Mouse (Mus musculus): ENCODE data around the gene 2610318N02Rik. TPM values are rescaled to one million over a fixed set of nuclear protein-coding genes. Genes with fewer than 3 reads are reported as not detected.
"Not testable (repeated sequence)": the region's sequence is repeated elsewhere in the genome, so short reads cannot be mapped to it uniquely, and the experiment has no call there.

2610318N02Rik gene
- polyA plus RNA-seq (2015; fragmentation: Nextera tagmentation; extraction: Ambion mirVana), result 22.4 and 30.0 TPM in 2 replicates

DNA sequence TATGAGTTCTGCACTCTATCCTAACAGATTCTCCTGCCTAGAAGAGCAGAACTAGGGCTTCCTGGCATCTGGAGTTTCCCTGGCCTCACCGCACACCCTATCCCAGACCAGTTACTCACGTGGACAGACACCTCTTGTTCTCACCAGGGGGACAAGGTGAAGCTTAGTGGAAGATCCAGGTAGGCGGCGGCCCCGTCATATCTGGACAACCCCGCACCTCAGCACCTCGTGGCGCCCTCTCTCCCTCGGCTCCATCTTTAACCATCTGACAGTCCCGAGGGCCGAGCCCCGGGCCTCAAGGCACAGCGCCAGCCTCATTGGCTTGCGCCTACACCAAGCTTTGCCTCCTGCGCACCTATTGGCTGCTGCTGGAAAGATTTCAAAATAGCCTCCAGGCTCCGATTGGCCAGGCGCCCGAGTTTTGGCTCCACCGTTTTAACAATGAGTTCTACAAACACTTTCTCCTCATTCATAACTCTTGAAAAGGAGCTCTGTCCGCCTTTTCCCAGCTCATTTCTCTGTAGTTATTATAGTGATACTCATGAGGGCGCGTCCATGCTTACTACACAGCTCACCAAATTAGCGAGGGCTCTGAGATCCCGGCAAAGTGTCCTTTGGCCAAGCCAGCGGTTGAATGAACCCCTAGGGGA is at the start of gene 2610318N02Rik:
Gene 2610318N02Rik, minus strand, starts transcription at position 297 of the 650 bp plus-strand sequence.
- no peaks in the 10 kb centered on the region for H3K9me3 ChIP-seq
- WGBS, result under 1% methylated on average over 25 of the region's 25 CpGs
- H3K27me3 ChIP-seq, result no peaks in the 10 kb centered on the region

DNA sequence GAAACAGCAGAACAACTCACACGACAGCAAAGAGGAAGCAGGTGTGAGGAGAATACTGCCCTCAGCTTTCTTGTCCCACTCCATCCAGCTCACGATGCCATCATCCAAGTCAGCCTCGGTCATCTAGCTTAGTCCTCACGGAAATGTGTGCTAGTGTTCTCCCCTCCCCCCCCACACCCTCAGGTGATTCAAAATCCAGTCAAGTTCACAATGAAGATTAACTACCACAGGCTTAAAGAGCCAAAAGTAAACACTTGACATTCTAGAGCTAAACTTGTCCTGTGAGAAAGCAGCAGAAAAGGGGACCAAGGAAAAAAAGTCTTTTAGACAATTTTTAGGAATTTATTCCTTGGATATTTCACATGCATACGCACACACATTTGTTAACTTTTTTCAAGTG is 43.1 kb upstream of the 2610318N02Rik start:
- Histone ChIP-seq H3K36me3 (peaks cover 40% of the 10 kb centered on the region), H3K9me3 (no peaks in the 10 kb centered on the region), H3K9ac (no peak overlapping the region), H3K4me2 (no peak overlapping the region), H3K27ac (no peak overlapping the region), H3K27me3 (no peaks in the 10 kb centered on the region), H3K4me3 (no peak overlapping the region), H3K4me1 (replicated peaks) (no peaks in the 10 kb centered on the region)
- 89% methylated on average over 5 of the region's 5 CpGs for WGBS
- no peak for ATAC-seq (ENCODE audit: low FRiP score)

More for the DNA sequence above, at the start of gene 2610318N02Rik:
- peak; percentile 90 for ATAC-seq (ENCODE audit: low FRiP score)
- Histone ChIP-seq H3K4me3 (peak within 1 kb of the TSS; percentile 51), H3K4me2 (peak within 1 kb of the TSS; percentile 79), H3K27ac (peak within 1 kb of the TSS; percentile 40), H3K4me1 (replicated peaks) (peaks cover 44% of the 10 kb centered on the region), H3K36me3 (no peaks in the 10 kb centered on the region), H3K9ac (peak within 1 kb of the TSS; percentile 71)

DNA sequence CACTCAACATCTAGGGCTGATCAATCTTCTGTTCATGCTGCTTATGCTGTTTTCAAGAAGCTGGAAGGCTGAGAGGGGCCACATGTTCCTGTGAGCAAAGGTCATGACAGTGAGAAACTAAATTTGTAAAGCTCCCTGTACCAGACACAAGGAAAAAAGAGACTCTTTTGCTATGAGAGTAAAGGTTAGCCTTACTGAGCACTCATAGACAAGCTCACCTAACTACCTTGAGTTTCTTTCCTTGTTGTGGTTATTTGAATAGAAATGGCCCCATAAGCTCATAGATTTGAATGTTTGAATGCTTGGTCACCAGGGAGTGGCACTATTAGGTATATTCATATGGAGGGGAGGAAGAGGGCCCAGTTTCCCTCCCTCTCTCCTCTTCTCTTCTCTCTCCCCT is 42.2 kb upstream of the 2610318N02Rik start:
- no peak for ATAC-seq (ENCODE audit: low FRiP score)
- no peak overlapping the region for H3K4me2 ChIP-seq
- H3K27me3 ChIP-seq, result no peaks in the 10 kb centered on the region
- no peaks in the 10 kb centered on the region for H3K9me3 ChIP-seq
- H3K27ac ChIP-seq, result no peak overlapping the region
- no peak overlapping the region for H3K4me3 ChIP-seq
- peaks cover 34% of the 10 kb centered on the region for H3K36me3 ChIP-seq
- H3K9ac ChIP-seq, result no peak overlapping the region
- H3K4me1 ChIP-seq (replicated peaks), result no peaks in the 10 kb centered on the region

DNA sequence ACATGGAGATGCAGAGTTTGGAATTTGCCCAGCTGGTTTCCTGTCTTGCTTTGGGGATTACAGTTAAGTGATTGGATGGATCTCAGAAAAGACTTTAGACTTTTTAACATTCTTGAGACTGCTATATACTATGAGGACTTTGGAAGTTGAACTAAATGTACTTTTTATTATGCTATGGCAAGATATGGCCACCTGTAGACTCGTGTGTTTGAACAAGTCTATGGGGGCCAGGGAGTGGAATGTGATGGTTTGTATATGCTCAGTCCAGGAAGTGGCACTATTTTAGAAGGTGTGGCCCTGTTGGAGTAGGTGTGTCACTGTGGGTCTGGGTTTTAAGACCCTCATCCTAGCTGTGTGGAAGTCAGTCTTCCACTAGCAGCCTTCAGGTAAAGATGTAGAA is 40.5 kb upstream of the 2610318N02Rik start:
- whole genome bisulfite sequencing, result 95% methylated on average over 1 of the region's 1 CpGs
- not testable (repeated sequence) for H3K4me3 ChIP-seq; H3K27me3 ChIP-seq; H3K4me2 ChIP-seq; H3K27ac ChIP-seq; ATAC-seq (ENCODE audit: low FRiP score); H3K4me1 ChIP-seq (replicated peaks); H3K9me3 ChIP-seq; H3K9ac ChIP-seq
- H3K36me3 ChIP-seq, result peaks cover 30% of the 10 kb centered on the region

DNA sequence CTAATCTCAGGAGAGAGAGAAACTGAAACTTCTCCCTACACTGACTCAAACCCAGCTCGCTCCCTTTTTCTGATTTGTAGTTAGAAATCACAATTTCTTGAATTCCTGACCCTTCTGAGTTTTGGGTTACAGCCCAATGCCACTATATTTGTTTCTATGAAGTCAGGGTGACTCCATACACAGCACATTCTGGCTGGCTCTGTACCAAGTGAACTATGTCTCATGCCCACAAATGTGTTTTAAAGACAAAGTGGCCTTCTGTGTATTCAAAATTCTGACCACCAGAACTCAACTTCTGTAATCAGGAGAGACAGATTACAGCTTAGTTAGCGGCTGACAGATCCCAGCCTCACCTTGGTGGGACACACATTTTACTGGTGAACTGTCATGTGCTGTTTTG is 29.4 kb upstream of the 2610318N02Rik start:
- WGBS, result 96% methylated on average over 2 of the region's 2 CpGs
- no peak overlapping the region for H3K4me2 ChIP-seq
- H3K4me1 ChIP-seq (replicated peaks), result no peaks in the 10 kb centered on the region
- no peak overlapping the region for H3K9ac ChIP-seq
- no peak overlapping the region for H3K4me3 ChIP-seq
- H3K9me3 ChIP-seq, result no peaks in the 10 kb centered on the region
- peaks cover 56% of the 10 kb centered on the region for H3K36me3 ChIP-seq
- H3K27ac ChIP-seq, result no peak overlapping the region
- no peak for ATAC-seq (ENCODE audit: low FRiP score)
- H3K27me3 ChIP-seq, result no peaks in the 10 kb centered on the region

DNA sequence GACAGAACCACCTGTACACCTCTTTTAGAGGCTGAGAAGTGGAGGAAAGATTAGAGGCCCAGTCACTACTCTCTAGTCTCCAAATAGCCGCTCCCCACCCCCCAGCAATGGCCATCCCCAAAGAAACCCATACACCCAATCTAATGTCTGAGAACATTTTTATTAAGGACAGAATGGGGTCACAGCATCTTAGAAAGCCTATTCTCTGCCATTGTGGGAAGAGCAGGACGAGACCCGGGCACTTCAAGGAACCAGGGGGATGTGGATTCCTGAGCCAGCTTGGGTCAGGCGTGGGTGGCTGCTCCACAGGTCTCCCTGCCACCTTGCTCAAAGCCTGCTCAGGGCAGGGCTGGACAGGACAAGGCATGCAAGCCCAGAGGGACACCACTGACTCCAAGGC is 26.9 kb upstream of the 2610318N02Rik start:
- H3K4me3 ChIP-seq, result no peak overlapping the region
- peaks cover 16% of the 10 kb centered on the region for H3K4me1 ChIP-seq (replicated peaks)
- 93% methylated on average over 4 of the region's 4 CpGs for WGBS
- peaks cover 7% of the 10 kb centered on the region; the same call in 1 of the 2 replicates for H3K27me3 ChIP-seq
- H3K27ac ChIP-seq, result no peak overlapping the region
- no peaks in the 10 kb centered on the region for H3K9me3 ChIP-seq
- H3K4me2 ChIP-seq, result no peak overlapping the region
- no peak for ATAC-seq (ENCODE audit: low FRiP score)
- peaks cover 38% of the 10 kb centered on the region for H3K36me3 ChIP-seq
- H3K9ac ChIP-seq, result no peak overlapping the region

DNA sequence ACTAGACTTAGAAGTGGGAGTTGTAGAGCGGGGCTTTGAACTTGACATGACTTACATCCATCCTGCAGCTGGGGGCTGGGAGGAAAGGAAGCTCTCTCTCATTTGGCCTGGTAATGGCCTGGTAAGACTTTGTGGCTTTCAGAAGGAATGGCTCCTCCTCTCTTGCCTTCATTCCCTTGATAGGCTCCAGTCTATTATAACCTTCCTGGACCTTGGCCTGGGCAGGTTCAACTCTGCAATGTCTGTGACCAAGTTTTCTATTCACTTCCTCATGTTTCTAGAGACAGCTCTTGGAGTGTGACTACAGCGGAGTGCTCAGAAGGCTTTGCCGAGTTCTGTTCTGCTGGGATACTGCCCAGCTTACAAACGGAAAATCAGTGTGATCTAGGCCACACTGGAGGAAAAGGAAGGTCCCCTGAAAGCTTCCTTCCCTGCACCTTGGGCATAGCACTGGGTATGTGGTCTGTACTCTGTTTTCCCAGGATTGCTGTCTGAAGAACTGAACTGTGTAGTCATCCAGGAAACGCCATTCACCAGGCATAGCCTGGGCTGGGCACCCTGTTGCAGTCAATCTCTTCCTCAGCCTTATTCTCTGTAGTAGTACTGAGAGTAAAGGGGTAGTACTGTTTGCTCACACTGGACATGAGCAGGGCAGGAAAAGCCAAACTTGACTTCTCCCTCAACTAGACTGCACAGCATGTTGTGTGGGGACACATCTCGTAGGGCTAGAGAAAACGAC is 25.7 kb upstream of the 2610318N02Rik start:
- H3K4me2 ChIP-seq, result no peak overlapping the region
- peaks cover 31% of the 10 kb centered on the region for H3K36me3 ChIP-seq
- no peak overlapping the region for H3K27ac ChIP-seq
- WGBS, result 93% methylated on average over 7 of the region's 7 CpGs
- H3K9me3 ChIP-seq, result no peaks in the 10 kb centered on the region
- no peak for ATAC-seq (ENCODE audit: low FRiP score)
- no peak overlapping the region for H3K9ac ChIP-seq
- H3K27me3 ChIP-seq, result peaks cover 7% of the 10 kb centered on the region; the same call in 1 of the 2 replicates
- no peak overlapping the region for H3K4me3 ChIP-seq
- peaks cover 17% of the 10 kb centered on the region for H3K4me1 ChIP-seq (replicated peaks)

DNA sequence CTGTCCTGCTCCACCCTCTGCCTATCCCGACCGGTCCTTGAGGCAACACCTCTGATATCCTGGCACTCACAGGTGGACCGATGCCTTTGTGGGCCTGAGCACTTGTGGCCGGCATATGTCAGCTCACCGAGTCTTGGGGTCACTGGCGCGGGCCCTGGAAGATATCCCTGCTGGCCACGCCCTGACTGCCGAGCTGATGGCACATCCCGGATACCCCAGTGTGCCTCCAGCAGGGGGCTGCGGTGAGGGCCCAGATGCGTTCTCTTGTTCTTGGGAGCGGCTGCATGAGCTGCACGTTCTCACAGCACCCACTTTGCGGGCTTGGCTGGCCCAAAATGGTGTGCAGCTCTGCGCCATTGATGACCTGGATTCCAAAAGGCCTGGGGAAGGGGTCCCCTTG is 23.1 kb upstream of the 2610318N02Rik start:
- Histone ChIP-seq H3K4me1 (replicated peaks) (peaks cover 17% of the 10 kb centered on the region), H3K9ac (peak overlapping the region; percentile 81), H3K4me3 (peak overlapping the region; percentile 66), H3K9me3 (no peaks in the 10 kb centered on the region), H3K27ac (no peak overlapping the region), H3K36me3 (peaks cover 19% of the 10 kb centered on the region), H3K4me2 (peak overlapping the region; percentile 93), H3K27me3 (peaks cover 7% of the 10 kb centered on the region; the same call in 1 of the 2 replicates)
- peak; percentile 11; the same call in 1 of the 2 replicates for ATAC-seq (ENCODE audit: low FRiP score)
- WGBS, result 6% methylated on average over 16 of the region's 16 CpGs

DNA sequence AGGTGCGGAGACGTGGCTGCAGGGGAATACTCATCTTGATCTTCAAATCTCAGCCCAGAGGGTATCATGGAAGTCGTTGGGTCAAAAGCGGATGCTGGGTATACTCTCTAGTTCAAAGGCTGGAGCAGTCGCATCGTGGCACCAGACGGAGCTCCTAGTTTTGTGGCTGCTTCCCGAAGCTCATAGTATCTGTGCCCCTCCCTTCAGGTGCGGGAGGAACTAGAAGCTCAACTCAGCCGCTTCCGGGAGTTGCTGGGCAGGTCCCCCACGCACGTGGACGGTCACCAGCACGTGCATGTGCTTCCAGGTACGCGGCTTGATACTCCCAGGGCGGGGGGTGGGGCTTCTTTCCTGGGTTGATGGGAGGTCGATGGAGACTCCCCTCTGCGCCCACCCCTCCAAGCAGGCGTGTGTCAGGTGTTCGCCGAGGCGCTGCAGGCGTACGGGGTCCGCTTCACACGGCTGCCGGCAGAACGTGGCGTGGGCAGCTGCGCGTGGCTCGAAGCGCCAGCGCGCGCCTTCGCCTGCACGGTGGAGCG is 22.5 kb upstream of the 2610318N02Rik start:
- H3K27ac ChIP-seq, result peak overlapping the region; percentile 78; the same call in 1 of the 2 replicates
- peaks cover 13% of the 10 kb centered on the region for H3K36me3 ChIP-seq
- peak overlapping the region; percentile 93 for H3K4me2 ChIP-seq
- peak overlapping the region; percentile 81 for H3K9ac ChIP-seq
- ATAC-seq (ENCODE audit: low FRiP score), result peak; percentile 57
- under 1% methylated on average over 41 of the region's 41 CpGs for WGBS
- H3K27me3 ChIP-seq, result peaks cover 7% of the 10 kb centered on the region; the same call in 1 of the 2 replicates
- peak overlapping the region; percentile 66 for H3K4me3 ChIP-seq
- H3K9me3 ChIP-seq, result no peaks in the 10 kb centered on the region
- H3K4me1 ChIP-seq (replicated peaks), result peaks cover 17% of the 10 kb centered on the region

DNA sequence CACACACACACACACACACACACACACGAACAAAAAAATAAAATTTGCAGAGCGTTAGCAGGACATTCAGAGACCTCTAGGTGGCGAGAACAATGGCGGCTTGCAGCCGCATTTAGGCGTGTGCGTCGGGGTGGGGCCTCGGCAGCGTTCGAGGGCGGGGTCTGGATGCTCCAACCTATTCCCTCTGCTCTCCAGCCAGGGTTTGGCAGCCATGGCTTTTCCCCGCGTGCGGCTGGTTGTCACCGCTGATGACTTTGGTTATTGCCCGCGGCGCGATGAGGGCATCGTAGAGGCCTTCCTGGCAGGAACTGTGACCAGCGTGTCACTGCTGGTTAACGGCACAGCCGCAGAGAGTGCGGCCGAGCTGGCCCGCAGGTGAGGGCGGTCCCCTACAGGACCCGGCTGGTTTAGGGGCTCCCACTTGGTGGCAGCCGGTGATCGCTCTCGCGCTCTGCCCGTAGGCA is 21.8 kb upstream of the 2610318N02Rik start, which contains the start of gene Ccdc116:
Gene Ccdc116, minus strand, starts transcription at position 458 of the 464 bp plus-strand sequence.
- under 1% methylated on average over 27 of the region's 34 CpGs for WGBS
- ATAC-seq (ENCODE audit: low FRiP score), result peak; percentile 86
- H3K4me2 ChIP-seq, result peak within 1 kb of the TSS; percentile 93
- peaks cover 17% of the 10 kb centered on the region for H3K4me1 ChIP-seq (replicated peaks)
- H3K36me3 ChIP-seq, result peaks cover 7% of the 10 kb centered on the region; the same call in 1 of the 2 replicates
- H3K27ac ChIP-seq, result peak within 1 kb of the TSS; percentile 78
- H3K9me3 ChIP-seq, result no peaks in the 10 kb centered on the region
- H3K9ac ChIP-seq, result peak within 1 kb of the TSS; percentile 81
- peaks cover 7% of the 10 kb centered on the region; the same call in 1 of the 2 replicates for H3K27me3 ChIP-seq
- peak within 1 kb of the TSS; percentile 66 for H3K4me3 ChIP-seq

DNA sequence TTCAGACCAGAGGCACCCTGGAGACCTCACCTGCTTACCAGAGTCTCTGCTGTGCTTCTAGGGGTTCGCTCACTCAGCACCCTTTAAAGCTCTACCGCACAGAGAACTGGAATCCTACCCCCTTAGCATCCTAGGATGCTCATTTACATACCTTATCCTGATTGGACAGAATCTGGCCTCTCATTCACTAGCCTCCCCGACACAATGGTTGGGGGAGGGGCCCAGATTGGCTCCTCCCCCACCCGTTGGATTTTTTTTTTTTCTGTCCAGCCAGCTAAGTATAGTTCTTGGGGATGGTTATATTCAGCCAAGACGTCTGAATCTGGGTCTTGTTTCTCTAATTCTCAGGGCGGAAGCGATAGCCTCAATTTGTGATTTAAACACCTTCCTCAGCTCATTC is 19.4 kb upstream of the 2610318N02Rik start, which contains the start of gene Ydjc:
Gene Ydjc, plus strand, starts transcription at position 283 of the 400 bp plus-strand sequence.
- WGBS, result 15% methylated on average over 7 of the region's 7 CpGs
- Histone ChIP-seq H3K4me3 (no peak within 1 kb of the TSS), H3K27ac (no peak within 1 kb of the TSS), H3K27me3 (peaks cover 7% of the 10 kb centered on the region; the same call in 1 of the 2 replicates), H3K4me2 (no peak within 1 kb of the TSS), H3K9me3 (no peaks in the 10 kb centered on the region), H3K9ac (no peak within 1 kb of the TSS), H3K36me3 (no peaks in the 10 kb centered on the region), H3K4me1 (replicated peaks) (peaks cover 17% of the 10 kb centered on the region)
- ATAC-seq (ENCODE audit: low FRiP score), result no peak

DNA sequence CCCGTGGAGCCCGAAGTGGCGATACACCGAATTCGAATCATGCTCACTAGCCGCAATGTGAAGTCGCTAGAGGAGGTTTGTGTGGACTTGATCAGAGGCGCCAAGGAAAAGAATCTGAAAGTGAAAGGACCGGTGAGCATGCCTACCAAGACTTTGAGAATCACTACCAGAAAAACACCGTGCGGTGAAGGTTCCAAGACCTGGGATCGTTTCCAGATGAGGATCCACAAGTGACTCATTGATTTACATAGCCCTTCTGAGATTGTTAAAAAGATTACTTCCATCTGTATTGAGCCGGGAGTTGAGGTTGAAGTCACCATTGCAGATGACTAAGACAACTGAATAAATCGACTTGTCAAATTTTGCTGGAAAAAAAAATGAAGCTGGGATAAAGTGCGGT is 12.4 kb upstream of the 2610318N02Rik start:
- Histone ChIP-seq H3K9ac (no peak overlapping the region), H3K4me2 (no peak overlapping the region), H3K4me1 (replicated peaks) (peaks cover 6% of the 10 kb centered on the region), H3K9me3 (no peaks in the 10 kb centered on the region), H3K27me3 (no peaks in the 10 kb centered on the region), H3K4me3 (no peak overlapping the region), H3K27ac (no peak overlapping the region), H3K36me3 (no peaks in the 10 kb centered on the region)
- WGBS, result 89% methylated on average over 15 of the region's 15 CpGs
- no peak for ATAC-seq (ENCODE audit: low FRiP score)
